Mouse (Mus musculus) CD4-positive, CD25-positive, alpha-beta regulatory T cell, adult 4 months (primary cell): Measurements from ENCODE around the gene Tex45. TPM values are rescaled to one million over a fixed set of nuclear protein-coding genes. Genes with fewer than 3 reads are reported as not detected.

Source experiments
- ATAC-seq: one replicate; pipeline ENCODE4 v1.8.0; 2017
- polyA plus RNA-seq, 2 experiments: library from polyadenylated mRNA; unstranded; fragments of 100-300 nt; shearing (Covaris generic); gene quantifications; one replicate each; pipeline ENCODE4 v1.2.1; 2017

Tex45 gene
- polyA plus RNA-seq, result not detected

DNA sequence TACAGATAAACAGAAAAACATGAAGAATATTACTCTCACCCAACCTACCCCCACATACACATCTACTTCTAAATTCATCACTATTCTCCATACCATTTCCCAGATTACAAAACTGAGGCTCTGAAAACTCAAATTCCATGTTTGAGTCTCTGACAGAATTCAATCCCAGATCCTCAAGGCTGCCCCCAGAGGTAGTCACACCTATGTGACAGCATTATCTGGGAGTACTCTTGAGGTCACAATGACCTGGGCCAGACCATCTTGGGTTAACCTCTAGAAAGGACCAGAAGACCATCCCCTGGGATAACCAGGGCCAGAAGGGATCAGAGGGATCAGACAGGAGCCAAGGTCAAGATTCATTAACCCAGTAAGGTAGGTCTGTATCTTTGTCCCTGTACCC, at the start of gene Tex45:
Gene Tex45, plus strand, starts transcription at position 301 of the 400 bp plus-strand sequence.
- ATAC-seq, result no peak

DNA sequence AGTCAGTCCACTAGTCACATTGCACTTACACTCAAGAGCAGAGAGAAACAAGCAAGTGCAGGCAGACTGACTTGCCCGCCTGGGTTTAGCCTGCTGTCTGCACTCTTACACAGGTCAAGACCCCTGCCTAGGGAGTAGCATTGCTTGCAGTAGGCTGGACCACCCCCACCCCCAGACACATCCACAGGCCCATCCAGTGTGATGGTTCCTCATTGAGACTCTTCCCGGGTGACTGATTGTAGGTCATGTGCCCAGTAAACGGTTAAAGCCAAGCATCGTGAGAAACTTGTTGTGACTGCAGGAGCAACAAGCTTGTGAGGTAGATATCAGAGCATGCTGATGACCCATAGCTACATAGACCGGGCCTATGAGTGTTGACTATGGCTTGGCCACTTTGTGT, 49.2 kb upstream of the Tex45 start:
- ATAC-seq, result no peak

DNA sequence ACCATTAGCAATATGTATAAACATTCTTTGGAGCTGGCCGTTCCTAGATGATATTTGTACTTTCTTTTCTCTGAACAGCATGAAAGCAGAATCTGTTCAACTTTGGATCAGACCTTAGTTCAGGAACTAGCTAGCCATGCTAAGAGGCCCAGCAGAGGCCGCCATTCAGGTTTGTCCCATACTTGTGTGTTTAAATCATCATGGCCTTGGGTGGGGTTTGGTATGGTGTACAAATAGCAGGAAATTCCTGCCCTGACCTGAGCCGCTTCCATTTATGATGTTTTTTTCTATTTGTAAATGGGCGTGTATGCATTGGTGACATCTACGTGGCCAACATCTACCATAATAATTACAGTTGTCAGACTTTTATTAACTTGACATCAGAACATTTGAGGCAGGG, 45.4 kb upstream of the Tex45 start:
- ATAC-seq, result no peak

DNA sequence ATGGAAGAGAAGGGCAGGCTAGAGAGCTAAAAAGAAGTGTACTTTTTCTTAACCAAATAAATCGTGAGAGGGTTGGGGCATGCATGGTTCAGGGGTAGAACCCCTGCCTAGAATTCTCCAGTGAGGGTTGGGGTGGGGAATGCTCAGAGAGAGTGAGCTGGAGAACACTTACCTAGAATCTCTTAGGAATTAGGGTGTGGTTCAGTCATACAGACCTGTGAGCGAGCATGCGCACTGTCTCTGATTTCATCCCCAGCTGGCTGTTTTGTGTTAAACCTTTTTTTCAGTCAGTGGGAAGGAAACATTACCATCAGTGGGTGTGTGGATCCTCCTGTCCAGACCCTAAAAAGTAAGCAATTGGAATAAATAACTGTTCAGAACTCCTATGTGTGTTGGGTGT, 44.5 kb upstream of the Tex45 start:
- no peak for ATAC-seq

DNA sequence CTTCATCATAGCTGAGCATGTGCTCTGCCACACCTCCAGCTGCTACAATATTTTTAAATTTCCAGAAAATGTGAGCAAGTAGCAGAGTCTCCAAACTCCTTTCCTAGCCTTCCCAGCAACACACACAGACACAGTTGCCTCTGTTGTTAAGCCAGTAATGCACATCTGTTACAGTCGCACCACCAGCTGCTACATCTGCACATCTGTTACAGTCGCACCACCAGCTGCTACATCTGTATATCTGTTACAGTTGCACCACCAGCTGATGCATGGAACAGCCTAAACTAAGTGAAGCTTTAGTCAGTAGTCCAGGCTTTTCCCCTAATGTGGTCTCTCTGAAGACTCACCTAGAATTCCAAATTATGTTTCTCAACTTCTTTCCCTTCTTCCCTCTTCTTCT, 42.2 kb upstream of the Tex45 start:
- ATAC-seq, result no peak

DNA sequence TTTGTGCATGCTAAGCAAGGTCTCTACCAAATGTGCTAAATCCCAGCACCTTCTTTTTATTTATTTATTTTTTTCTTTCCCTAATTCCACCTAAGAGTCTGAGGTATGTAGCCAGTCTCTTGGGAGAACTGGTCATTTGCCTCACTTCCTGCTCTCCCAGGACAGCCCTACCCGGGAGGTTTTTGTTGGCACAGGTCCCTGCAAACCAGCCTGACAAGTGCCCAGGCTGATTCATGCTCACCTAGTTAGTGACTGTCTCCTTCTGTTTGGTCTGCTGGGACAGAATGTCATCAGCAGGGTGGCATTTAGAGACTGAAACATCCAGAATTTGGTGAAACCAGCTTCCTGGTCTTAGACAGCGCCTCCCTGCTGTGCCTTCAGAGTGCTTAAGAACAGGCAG, 40.7 kb upstream of the Tex45 start:
- ATAC-seq, result no peak

DNA sequence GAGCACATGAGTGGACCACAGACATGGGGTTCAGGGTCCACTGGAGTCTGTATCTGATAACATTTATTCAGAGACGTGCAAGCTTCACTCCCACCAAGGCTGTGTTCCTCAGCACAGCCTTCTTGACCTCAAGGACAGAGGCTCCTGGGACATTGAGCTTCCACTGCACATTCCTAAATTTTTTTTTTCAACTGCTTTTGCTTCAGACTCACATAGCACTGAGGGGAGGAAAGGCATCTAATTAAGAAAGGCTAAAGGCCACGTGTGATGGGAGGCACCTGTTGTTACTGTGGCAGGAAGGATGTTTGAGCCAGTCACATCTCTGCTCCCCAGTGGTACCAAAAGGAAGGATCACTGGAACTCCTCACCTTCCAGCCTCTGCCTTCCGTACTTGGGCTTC, 39.5 kb upstream of the Tex45 start:
- ATAC-seq, result no peak

DNA sequence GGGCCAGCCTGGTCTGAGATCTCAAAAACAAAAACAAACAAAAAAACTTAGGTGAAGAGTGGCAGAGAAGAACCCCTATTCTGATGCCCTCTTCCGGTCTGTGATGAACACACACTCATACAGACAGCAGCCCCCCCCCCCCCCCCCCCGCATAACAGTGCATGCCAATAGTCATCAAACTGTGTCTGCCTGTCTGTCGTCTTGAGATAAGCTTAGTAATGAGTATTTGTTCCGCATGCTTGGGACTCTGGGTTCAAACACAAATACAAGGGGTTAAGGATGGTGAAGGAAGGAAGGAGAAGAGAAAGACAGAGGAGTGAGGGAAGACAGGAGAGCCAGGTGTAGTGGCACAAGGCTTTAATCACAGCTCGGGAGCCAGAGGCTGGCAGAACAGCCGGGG, 34.2 kb upstream of the Tex45 start:
- no peak for ATAC-seq

DNA sequence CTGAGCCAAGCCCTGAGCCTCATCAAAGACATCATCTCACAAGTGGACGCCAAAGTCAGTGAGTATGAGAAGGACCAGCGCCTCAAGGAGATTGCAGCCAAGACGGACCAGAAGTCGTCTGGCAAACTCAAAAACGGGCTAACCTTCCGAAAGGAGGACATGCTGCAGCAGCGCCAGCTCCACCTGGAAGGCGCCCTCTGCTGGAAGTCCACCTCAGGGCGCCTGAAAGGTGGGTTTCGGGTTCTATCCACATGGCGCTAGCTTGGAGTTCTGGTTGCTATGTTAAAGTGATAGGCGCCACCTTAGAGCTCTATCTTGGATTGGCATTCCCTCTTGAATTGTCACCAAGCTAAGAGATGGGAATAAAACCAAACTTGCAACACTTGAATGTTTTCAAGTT, 31.2 kb upstream of the Tex45 start:
- peak; percentile 43 for ATAC-seq

DNA sequence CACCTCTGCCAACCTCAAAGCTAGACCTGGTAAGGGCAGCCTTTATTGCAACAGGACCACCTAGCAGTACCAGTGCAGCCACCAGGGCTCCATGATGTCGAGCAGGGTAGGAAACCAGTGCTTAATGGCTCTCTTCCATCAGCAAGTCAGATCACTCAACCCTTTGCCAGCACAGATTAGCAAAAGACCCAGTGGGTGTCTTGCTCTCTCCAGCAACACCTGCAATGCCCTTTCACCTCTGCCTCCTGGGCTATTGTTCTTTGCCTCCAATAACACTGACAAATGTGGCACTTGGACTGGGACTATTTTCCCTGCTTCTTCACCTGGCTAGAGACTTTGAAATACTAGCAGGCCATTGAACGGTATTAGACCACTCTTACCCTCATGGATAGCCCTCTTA, 21.4 kb upstream of the Tex45 start:
- no peak for ATAC-seq

DNA sequence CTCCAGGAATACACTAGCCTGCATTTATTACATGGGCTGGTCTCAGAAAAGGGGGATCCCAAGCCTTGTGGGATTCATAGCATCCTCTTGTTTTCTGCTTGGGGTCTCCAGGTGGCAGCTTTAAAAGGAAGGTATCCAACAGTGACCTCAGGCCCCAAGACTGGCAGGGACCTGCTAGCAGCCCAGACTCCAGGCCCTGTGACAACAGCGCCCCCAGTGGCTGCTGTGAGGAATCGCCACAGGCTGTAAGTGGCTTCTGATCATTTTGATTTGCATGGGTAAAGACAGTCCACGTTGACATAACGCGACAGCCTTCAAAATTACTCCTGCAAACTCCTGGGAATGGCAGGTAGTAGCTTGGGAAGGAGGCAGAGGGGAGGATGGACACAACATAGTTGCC, 20.0 kb upstream of the Tex45 start:
- ATAC-seq, result peak; percentile 67

DNA sequence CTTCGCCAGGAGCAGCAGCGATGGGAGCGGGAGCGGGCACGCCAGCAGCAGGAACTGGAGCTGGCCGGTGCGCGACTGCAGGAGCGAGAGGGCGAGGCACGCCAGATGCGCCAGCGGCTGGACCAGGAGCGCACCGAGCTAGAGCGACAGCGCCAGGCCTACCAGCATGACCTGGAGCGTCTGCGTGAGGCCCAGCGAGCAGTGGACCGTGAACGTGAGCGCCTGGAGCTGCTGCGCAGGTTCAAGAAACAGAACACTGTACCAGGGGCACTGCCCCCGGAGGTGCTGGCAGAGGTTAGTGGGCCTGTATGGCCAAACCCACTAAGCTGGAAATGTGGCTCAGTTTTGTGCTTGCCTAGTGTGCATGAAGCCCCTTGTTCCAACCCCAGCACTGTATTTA, 18.7 kb upstream of the Tex45 start:
- no peak for ATAC-seq

DNA sequence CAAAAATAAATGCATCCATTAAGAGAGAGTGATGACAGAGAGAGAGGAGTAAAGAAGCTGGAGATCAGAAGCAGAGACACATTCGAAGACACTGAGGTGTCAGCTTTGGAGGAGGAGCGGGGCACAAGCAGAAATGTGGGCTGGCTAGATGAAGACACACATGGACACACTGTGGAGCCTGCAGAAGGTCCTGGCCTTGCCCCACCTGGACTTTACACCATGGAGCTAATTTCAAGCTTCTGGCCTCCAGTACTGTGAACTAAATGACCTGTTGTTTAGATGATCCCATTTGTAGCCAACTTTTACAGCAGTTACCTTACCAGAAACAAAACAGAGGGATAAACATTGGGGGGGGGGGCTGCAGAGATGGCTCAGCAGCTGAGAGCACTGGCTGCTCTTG, 7.4 kb upstream of the Tex45 start:
- ATAC-seq, result no peak

DNA sequence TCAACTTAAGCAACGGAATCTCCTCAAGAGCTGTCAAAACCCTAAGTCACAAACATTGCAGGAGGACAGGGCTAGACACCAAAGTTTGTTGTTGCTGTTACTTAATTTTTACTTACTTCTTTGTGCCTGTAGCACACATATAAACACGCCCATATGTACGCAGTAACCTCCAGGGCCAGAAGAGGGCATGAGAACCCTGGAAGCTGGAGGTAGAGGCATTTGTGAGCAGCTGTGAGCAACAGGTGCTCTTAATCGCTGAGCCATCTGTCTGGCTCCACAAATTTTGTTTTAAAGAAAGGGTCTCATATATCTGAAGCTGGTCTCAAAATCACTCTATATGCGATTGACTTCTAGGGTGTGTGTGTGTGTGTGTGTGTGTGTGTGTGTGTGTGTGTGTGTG, 6.4 kb upstream of the Tex45 start:
- peak; percentile 42 for ATAC-seq

DNA sequence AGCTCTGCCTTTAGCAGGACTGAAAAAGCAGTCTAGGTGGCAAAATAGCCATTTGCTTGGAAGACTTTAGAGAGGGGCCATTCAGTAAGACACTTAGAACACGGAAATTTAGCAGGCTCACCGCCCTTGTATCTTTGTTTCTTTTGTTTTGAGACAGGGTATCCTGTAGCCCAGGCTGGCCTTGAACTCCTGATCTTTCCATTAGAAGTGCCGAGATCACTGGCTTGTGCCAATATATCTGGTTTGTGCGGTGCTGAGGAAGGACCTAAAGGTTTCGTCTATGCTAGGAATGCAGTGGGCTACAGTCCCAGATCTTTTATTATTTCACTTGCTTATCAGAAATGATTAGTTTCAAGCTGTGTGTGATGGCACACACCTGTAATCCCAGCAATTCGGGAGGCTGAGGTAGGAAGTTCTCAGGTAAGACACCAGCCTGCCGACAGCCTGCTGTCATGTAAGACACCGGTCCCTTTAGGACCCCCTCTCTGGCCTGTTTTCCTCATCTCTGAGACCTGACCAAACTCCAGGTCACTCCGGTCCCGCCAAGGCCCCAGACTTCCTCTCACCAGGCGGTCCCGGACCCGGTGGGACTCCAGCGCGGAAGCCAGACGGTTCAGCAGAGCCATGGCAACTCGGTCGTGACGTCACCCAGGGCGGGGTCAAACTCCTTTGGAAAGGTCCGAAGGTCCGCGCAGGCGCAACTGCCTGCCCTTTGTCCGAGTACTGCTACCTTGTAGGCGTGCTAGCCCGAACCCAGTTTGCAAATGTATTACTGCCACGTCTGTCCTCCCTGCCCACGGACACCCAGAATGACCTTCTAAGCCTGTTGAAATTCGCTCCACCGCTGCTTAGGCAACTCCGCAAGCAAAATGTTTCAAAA, 3.4 kb upstream of the Tex45 start, which contains the start of gene Pex11g:
Gene Pex11g, minus strand, starts transcription at position 675 of the 880 bp plus-strand sequence.
- ATAC-seq, result peak; percentile 77

DNA sequence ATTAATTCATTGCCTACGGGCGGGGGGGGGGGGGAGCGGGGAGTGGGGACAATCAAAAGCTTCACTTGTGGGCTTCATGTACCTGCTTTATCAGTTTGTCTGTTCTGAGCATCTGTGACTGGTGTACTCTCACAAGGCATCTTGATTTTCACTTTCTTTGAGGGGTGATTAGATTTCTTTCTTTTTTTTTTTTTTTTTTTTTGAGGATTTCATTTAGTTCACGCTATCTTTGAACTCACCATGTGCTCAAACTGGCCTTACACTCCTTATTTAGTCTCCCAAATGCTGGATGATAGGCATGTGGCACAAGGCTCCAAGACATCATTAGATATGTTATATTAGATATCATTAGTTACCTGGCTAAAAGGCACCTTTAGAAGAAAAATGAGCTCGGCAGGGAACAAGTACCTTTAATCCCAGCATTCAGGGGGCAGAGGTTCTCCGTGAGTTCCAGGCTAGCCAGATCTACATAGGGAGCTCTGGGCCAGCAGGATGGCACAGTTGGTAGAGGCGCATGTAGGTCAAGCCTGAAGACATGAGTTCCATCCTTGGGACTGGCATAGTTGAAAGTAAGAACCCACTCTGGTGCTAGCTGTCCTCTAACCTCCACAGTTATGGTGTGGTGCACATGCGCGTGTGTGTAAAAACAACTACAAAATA, 2.6 kb upstream of the Tex45 start:
- no peak for ATAC-seq

DNA sequence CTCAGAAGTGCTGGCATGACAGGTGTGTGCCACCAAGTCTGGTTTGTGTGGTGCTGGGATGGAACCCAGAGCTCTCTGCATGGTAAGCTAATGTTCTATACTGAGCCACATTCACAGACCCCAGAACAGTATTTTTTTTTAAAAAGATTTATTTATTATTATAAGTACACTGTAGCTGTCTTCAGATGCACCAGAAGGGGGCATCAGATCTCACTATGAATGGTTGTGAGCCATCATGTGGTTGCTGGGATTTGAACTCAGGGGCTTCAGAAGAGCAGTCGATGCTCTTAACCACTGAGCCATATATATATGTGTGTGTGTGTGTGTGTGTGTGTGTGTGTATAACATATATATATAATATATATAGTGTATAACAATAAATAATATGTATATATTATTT, 1.8 kb upstream of the Tex45 start:
- no peak for ATAC-seq

DNA sequence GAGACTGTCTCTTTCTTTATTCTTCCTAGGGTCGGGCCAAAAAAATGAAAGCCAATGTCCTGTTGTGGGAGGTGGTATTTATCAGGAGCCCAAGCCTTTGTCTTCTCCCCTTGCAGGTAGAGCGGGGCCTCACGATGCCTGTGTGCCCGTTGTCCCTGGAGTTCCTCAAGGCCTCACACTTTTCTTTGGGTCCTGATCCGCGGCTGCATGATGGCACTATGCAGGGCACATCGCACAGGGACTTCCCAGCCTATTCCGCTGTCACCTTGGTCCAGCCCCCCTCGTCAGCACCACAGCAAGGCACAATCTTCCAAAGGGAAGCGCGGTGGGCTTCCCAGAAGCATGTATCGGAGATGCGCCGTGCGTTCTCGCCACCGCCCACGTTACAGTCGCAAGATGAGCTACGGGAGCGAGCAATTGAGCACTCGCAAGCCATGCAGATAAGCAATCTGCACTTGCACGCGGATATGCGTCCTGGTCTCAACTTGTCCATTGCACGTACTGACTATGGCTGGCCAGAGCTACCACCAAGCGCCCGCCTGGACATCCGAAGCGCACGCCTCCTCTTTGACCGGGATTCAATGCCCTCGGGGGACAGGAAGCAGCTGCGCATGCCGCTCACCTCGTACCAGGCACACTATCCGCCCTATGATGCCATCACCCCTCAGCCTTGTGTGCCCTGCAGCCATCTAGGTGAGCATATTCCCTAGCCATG, 5.2 kb downstream of the Tex45 start:
- ATAC-seq, result peak; percentile 57

DNA sequence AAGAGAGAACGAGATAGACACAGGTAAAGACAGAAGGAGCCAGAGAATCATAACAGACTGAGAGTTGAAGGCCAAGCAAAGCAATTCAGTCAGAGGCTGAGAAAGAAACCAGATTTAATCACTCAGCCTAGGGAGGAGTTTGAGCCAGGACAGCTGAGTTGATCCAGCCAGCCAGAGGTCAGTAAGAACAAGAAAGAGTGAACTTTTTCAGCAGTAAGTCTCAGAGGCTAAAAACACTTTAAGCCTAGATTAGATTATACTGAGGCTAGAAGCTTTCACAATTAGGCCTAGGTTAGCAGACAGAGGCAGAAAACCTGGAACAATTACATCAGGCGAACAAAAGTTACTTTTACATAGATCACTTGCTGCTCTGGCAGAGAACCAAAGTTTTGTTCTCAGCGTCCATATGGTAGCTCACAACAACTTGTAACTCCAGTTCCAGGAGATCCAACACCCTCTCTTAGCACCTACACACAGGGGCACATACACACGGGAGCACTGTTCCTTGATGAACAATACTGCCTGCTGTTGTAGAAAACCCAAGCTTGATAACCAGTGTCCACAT, 9.6 kb downstream of the Tex45 start:
- ATAC-seq, result no peak

DNA sequence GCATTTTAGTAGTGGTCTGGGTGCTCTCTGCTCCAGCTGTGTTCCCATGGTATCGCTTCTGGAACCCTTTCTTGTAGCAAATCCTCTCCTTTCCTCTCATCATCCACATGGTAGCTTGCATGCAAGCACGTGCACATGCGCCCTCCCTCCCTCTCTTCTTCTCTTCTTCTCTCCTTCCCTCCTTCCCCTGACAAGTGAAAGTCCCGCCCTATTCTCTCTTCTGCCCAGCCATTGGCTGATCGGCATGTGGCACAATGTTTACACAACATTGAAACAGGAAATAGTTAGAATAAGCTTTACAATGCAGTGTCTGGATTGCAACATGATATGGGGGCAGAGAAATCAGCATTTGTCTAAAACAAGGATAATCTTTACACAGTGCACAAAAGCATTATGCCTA, 10.9 kb downstream of the Tex45 start:
- no peak for ATAC-seq

DNA sequence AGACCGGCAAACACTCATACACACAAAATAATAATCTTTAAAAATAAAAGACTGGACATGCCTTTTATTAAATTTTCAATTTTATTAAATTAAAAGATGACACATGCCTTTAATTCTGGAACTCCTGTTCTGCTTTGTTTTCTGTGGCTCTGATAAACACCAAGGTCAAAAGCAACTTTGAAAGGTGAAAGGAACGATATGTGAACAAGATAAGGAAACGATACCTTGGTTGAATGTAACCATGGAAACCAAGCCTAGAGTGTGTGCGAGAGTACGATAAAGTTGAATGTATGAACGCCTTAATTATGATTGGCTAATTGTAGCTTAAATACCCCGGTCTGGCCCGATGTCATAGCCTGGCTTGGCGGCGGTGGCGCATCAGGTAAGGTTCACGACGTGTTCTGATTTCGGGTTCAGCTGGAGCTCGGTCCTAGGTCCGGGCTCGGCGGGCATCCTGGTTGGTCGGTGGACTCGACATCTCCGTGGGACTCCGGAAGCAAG, 11.6 kb downstream of the Tex45 start:
- ATAC-seq, result no peak

DNA sequence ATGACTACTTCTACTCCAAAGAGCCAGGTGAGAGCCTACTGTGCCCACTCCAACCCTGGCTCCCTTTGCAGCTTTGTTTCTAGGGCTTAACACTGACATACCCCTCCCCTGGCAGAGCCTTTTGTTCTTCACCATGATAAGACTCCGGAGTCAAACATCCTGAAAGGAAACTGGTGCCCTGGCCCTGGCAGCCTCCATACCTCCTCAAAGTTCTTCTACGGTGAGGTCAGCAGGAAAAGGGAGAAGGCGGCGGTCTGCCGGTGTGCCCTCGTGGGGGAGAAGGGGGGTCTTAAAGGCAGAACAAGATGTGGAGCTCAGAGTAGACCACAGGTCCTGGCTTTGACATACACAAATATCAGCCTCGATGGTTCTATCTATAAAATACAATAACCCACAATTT, 12.9 kb downstream of the Tex45 start:
- no peak for ATAC-seq

DNA sequence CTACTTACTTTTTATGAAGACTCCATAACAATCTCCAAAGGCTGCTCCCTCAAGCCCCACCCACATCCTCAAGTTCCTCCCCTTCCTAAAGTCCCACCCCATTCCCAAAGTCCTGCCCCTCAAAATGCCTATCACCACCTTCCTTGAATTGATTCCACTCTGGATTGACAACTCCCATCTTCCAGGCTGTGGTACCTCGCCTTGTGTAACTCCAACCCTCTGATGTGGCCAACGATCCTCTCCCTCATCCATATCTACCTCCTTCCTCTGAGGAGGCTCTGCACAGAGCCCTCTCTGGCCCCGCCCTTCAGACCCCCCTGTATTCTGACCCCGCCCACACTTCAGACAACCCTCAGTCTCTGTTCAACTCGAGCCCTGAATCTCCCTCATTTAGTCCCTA, 14.5 kb downstream of the Tex45 start:
- no peak for ATAC-seq
